Mouse (Mus musculus): ENCODE measurements around the gene Mllt3. TPM values are rescaled to one million over a fixed set of nuclear protein-coding genes. Genes with fewer than 3 reads are reported as not detected.

Gene Mllt3
- polyA plus RNA-seq, 1 experiment: 4.1 TPM

- Histone ChIP-seq H3K36me3 (ENCODE audit: control insufficient read depth, insufficient read depth, low read length) (no peaks in the 10 kb centered on the region), H3K27ac (ENCODE audit: insufficient read depth, low read length) (no peak overlapping the region), H3K27me3 (ENCODE audit: control insufficient read depth, insufficient read depth, low read length) (no peaks in the 10 kb centered on the region), H3K4me1 (ENCODE audit: control insufficient read depth, insufficient read depth, insufficient read length) (no peaks in the 10 kb centered on the region; the same call in none of the 2 replicates), H3K4me3 (ENCODE audit: extremely low read depth, insufficient read depth, insufficient read length) (no peak overlapping the region)
- no peak for DNase-seq (ENCODE audit: low read depth in 1 of 2, low spot score in 2 of 2)
- TF ChIP-seq CTCF (IDR thresholded peaks at IDR 0.05; ENCODE audit: extremely low read depth, insufficient read depth, insufficient read length, insufficient replicate concordance) (no peak), POLR2A (IDR thresholded peaks at IDR 0.05; ENCODE audit: low read depth, low read length) (no peak)
- 79% methylated on average over 10 of the region's 10 CpGs for WGBS
These were observed 105.8 kb downstream of the Mllt3 start for GRCm38 (mm10) chr4:87927354-87927753.

- H3K4me3 ChIP-seq (ENCODE audit: extremely low read depth, insufficient read depth, insufficient read length): no peak overlapping the region
- H3K36me3 ChIP-seq (ENCODE audit: control insufficient read depth, insufficient read depth, low read length): no peaks in the 10 kb centered on the region
- no peak for DNase-seq (ENCODE audit: low read depth in 1 of 2, low spot score in 2 of 2)
- H3K4me1 ChIP-seq (ENCODE audit: control insufficient read depth, insufficient read depth, insufficient read length): no peaks in the 10 kb centered on the region; the same call in 1 of the 2 replicates
- 96% methylated on average over 8 of the region's 8 CpGs for WGBS
- no peak overlapping the region for H3K27ac ChIP-seq (ENCODE audit: insufficient read depth, low read length)
- TF ChIP-seq POLR2A (IDR thresholded peaks at IDR 0.05; ENCODE audit: low read depth, low read length): no peak
- TF ChIP-seq CTCF (IDR thresholded peaks at IDR 0.05; ENCODE audit: extremely low read depth, insufficient read depth, insufficient read length, insufficient replicate concordance): no peak
- no peaks in the 10 kb centered on the region for H3K27me3 ChIP-seq (ENCODE audit: control insufficient read depth, insufficient read depth, low read length)
These were observed 112.5 kb downstream of the Mllt3 start for GRCm38 (mm10) chr4:87920664-87921063.

GRCm38 (mm10) chr4:87911172-87911994 is 121.8 kb downstream of the Mllt3 start:
- DNase-seq (ENCODE audit: low read depth in 1 of 2, low spot score in 2 of 2): no peak
- 82% methylated on average over 6 of the region's 6 CpGs for WGBS
- H3K4me3 ChIP-seq (ENCODE audit: extremely low read depth, insufficient read depth, insufficient read length): no peak overlapping the region

GRCm38 (mm10) chr4:87905149-87905771 is 127.9 kb downstream of the Mllt3 start:
- no peak for TF ChIP-seq CTCF (IDR thresholded peaks at IDR 0.05; ENCODE audit: extremely low read depth, insufficient read depth, insufficient read length, insufficient replicate concordance)
- TF ChIP-seq POLR2A (IDR thresholded peaks at IDR 0.05; ENCODE audit: low read depth, low read length): no peak
- Histone ChIP-seq H3K36me3 (ENCODE audit: control insufficient read depth, insufficient read depth, low read length) (no peaks in the 10 kb centered on the region), H3K27ac (ENCODE audit: insufficient read depth, low read length) (no peak overlapping the region), H3K4me1 (ENCODE audit: control insufficient read depth, insufficient read depth, insufficient read length) (peaks cover 3% of the 10 kb centered on the region; the same call in 1 of the 2 replicates), H3K27me3 (ENCODE audit: control insufficient read depth, insufficient read depth, low read length) (no peaks in the 10 kb centered on the region), H3K4me3 (ENCODE audit: extremely low read depth, insufficient read depth, insufficient read length) (no peak overlapping the region)
- WGBS: 86% methylated on average over 6 of the region's 6 CpGs
- no peak for DNase-seq (ENCODE audit: low read depth in 1 of 2, low spot score in 2 of 2)

More at GRCm38 (mm10) chr4:87911172-87911994, 121.8 kb downstream of the Mllt3 start:
- H3K27me3 ChIP-seq (ENCODE audit: control insufficient read depth, insufficient read depth, low read length): no peaks in the 10 kb centered on the region
- H3K4me1 ChIP-seq (ENCODE audit: control insufficient read depth, insufficient read depth, insufficient read length): peaks cover 2% of the 10 kb centered on the region; the same call in 1 of the 2 replicates
- TF ChIP-seq CTCF (IDR thresholded peaks at IDR 0.05; ENCODE audit: extremely low read depth, insufficient read depth, insufficient read length, insufficient replicate concordance): no peak
- TF ChIP-seq POLR2A (IDR thresholded peaks at IDR 0.05; ENCODE audit: low read depth, low read length): no peak
- H3K27ac ChIP-seq (ENCODE audit: insufficient read depth, low read length): no peak overlapping the region
- no peaks in the 10 kb centered on the region for H3K36me3 ChIP-seq (ENCODE audit: control insufficient read depth, insufficient read depth, low read length)

GRCm38 (mm10) chr4:87904722-87905121 is 128.4 kb downstream of the Mllt3 start:
- Histone ChIP-seq H3K27me3 (ENCODE audit: control insufficient read depth, insufficient read depth, low read length) (no peaks in the 10 kb centered on the region), H3K27ac (ENCODE audit: insufficient read depth, low read length) (no peak overlapping the region), H3K4me1 (ENCODE audit: control insufficient read depth, insufficient read depth, insufficient read length) (peaks cover 4% of the 10 kb centered on the region), H3K36me3 (ENCODE audit: control insufficient read depth, insufficient read depth, low read length) (no peaks in the 10 kb centered on the region), H3K4me3 (ENCODE audit: extremely low read depth, insufficient read depth, insufficient read length) (no peak overlapping the region)
- TF ChIP-seq CTCF (IDR thresholded peaks at IDR 0.05; ENCODE audit: extremely low read depth, insufficient read depth, insufficient read length, insufficient replicate concordance) (no peak), POLR2A (IDR thresholded peaks at IDR 0.05; ENCODE audit: low read depth, low read length) (no peak)
- 61% methylated on average over 1 of the region's 1 CpGs for WGBS
- DNase-seq (ENCODE audit: low read depth in 1 of 2, low spot score in 2 of 2): no peak

GRCm38 (mm10) chr4:87902584-87902983 is 130.6 kb downstream of the Mllt3 start:
- 59% methylated on average over 4 of the region's 4 CpGs for WGBS
- H3K27ac ChIP-seq (ENCODE audit: insufficient read depth, low read length): no peak overlapping the region
- H3K27me3 ChIP-seq (ENCODE audit: control insufficient read depth, insufficient read depth, low read length): no peaks in the 10 kb centered on the region
- TF ChIP-seq POLR2A (IDR thresholded peaks at IDR 0.05; ENCODE audit: low read depth, low read length) (no peak), CTCF (IDR thresholded peaks at IDR 0.05; ENCODE audit: extremely low read depth, insufficient read depth, insufficient read length, insufficient replicate concordance) (no peak)
- H3K36me3 ChIP-seq (ENCODE audit: control insufficient read depth, insufficient read depth, low read length): no peaks in the 10 kb centered on the region
- peaks cover 4% of the 10 kb centered on the region for H3K4me1 ChIP-seq (ENCODE audit: control insufficient read depth, insufficient read depth, insufficient read length)
- H3K4me3 ChIP-seq (ENCODE audit: extremely low read depth, insufficient read depth, insufficient read length): no peak overlapping the region
- DNase-seq (ENCODE audit: low read depth in 1 of 2, low spot score in 2 of 2): no peak
